Mouse (Mus musculus) c-Kit-positive CD71-positive TER-119-negative erythroid progenitor cells, embryonic 14.5 days (primary cell): ENCODE measurements around the gene Pex6.

ENCODE experiments used
- DNase-seq: peaks from one replicate; pipeline ENCODE4 v3.0.0-alpha.2; 2013; ENCODE audit warnings: low read depth

Gene Pex6

GRCm38 (mm10) chr17:46701489-46701888 is 9.8 kb upstream of the Pex6 start:
- no peak for DNase-seq

GRCm38 (mm10) chr17:46702100-46702499 is 9.2 kb upstream of the Pex6 start:
- DNase-seq, result no peak

- DNase-seq, result no peak
Measured at GRCm38 (mm10) chr17:46702506-46702905, 8.8 kb upstream of the Pex6 start.

- DNase-seq, result no peak
Measured at GRCm38 (mm10) chr17:46703971-46704886, 7.0 kb upstream of the Pex6 start.

- peak; percentile 99 for DNase-seq
Measured at GRCm38 (mm10) chr17:46704887-46705835, 6.1 kb upstream of the Pex6 start, which contains the start of gene Ppp2r5d. Gene Ppp2r5d, minus strand, starts transcription at chr17:46705111.

- DNase-seq, result no peak
Measured at GRCm38 (mm10) chr17:46706375-46707089, 4.7 kb upstream of the Pex6 start.

- no peak for DNase-seq
Measured at GRCm38 (mm10) chr17:46711612-46712271, 479 bp downstream of the Pex6 start.

- no peak for DNase-seq
Measured at GRCm38 (mm10) chr17:46712442-46712841, 1.2 kb downstream of the Pex6 start.

GRCm38 (mm10) chr17:46713849-46714248 is 2.6 kb downstream of the Pex6 start:
- no peak for DNase-seq

- no peak for DNase-seq
Measured at GRCm38 (mm10) chr17:46714756-46715481, 3.7 kb downstream of the Pex6 start.

GRCm38 (mm10) chr17:46721077-46721476 is 9.8 kb downstream of the Pex6 start:
- DNase-seq, result no peak

GRCm38 (mm10) chr17:46724477-46725084 is 13.3 kb downstream of the Pex6 start:
- DNase-seq, result no peak

GRCm38 (mm10) chr17:46725273-46725672 is 14.0 kb downstream of the Pex6 start:
- no peak for DNase-seq

GRCm38 (mm10) chr17:46725731-46726645 is 14.7 kb downstream of the Pex6 start:
- no peak for DNase-seq

GRCm38 (mm10) chr17:46727271-46727670 is 16.0 kb downstream of the Pex6 start:
- no peak for DNase-seq

- DNase-seq, result no peak
Measured at GRCm38 (mm10) chr17:46728021-46728420, 16.8 kb downstream of the Pex6 start.

GRCm38 (mm10) chr17:46728496-46728895 is 17.2 kb downstream of the Pex6 start:
- no peak for DNase-seq

GRCm38 (mm10) chr17:46728904-46729318 is 17.6 kb downstream of the Pex6 start, which contains the start of gene Gnmt:
Gene Gnmt, minus strand, starts transcription at chr17:46729168.
- DNase-seq, result no peak

GRCm38 (mm10) chr17:46734055-46734454 is 22.8 kb downstream of the Pex6 start:
- no peak for DNase-seq
